Mouse (Mus musculus) cerebellum, adult 11 months (tissue): ENCODE results near the gene Cerk.
"Not testable (repeated sequence)": the region's sequence is repeated elsewhere in the genome, so short reads cannot be mapped to it uniquely, and the experiment has no call there.

Experiments
- DNase-seq: peaks from one replicate; pipeline ENCODE4 v3.0.0; 2022

The Cerk gene

DNA sequence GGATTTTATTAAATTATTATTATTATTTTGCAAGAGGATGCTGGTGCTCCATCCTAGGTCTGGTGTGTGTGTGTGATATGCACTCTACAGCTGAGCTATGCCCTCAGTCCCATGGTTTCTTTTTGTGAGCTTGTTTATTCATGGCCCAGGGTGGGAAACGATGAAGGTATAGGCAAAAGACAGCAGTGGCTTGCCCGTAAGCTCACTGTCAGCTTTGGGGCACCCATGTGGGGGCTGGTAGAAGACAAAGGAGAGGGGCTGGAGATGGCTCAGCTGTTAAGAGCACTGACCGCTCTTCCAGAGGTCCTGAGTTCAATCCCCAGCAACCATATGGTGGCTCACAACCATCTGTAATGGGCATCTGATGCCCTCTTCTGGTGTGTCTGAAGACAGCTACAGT lies 4.6 kb downstream of the Cerk start:
- DNase-seq: not testable (repeated sequence)

GRCm38 (mm10) chr15:86180427-86180826 lies 5.5 kb downstream of the Cerk start:
- DNase-seq: no peak

GRCm38 (mm10) chr15:86178594-86178993 lies 7.3 kb downstream of the Cerk start:
- no peak for DNase-seq

- peak; percentile 81 for DNase-seq
Measured at GRCm38 (mm10) chr15:86177703-86178251, 8.2 kb downstream of the Cerk start.

- no peak for DNase-seq
Measured at GRCm38 (mm10) chr15:86176771-86177702, 8.9 kb downstream of the Cerk start.

DNA sequence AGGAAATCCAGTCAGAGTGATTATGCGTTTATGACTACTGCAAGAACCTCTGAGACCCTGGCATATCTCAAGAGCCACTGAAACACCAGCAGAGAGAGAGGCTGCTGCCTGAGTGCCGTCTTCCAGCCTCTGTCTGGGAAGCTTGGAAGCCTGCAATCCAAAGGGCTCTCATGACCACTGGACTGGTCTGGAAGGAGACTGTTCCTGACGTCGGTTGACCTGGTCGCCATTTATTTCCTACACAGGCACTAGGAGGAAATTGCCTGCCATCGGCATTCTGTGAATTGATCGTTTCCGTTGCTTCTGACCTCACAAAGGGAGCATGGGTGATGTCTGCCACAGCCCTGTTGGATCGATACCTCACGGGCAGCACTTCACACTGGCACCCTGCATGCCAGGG lies 9.8 kb downstream of the Cerk start:
- DNase-seq: no peak

DNA sequence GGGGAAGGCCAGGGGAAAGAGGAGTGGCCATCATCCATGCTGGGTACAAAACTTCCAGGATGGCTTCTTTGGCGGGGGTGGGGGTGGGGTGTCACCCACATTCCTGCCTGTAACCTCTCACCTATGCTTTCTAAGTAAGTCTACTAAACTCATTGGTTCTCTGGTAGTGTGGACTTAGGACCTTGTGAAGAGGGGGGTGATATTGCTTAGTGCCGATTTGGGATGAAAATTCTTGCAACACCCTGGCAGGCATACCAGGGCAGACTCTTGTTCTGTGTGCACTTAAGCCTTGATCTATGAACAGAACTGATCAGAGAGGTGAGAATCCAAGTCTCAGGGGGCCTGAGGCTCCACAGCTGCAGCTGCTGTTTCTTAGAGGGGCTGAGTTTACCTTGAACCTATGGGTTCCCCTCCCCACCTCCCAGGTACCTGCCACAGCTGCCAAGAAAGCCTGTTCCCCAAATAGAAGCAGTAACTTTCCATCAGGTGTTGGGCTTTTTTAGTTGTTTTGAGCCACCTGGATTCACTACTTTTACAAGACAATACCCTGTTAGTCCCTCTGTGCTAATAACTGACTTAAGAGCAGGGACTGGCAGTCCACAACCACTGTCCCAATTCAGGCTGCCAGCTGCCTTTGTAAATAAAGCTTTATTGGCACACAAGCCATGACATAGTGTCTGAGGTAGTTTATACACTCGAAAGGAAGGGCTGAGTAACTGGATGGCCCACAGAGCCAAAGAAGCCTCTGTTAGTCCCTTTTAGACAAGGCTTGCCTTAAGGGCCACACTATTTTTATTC lies 10.5 kb downstream of the Cerk start:
- DNase-seq: no peak

DNA sequence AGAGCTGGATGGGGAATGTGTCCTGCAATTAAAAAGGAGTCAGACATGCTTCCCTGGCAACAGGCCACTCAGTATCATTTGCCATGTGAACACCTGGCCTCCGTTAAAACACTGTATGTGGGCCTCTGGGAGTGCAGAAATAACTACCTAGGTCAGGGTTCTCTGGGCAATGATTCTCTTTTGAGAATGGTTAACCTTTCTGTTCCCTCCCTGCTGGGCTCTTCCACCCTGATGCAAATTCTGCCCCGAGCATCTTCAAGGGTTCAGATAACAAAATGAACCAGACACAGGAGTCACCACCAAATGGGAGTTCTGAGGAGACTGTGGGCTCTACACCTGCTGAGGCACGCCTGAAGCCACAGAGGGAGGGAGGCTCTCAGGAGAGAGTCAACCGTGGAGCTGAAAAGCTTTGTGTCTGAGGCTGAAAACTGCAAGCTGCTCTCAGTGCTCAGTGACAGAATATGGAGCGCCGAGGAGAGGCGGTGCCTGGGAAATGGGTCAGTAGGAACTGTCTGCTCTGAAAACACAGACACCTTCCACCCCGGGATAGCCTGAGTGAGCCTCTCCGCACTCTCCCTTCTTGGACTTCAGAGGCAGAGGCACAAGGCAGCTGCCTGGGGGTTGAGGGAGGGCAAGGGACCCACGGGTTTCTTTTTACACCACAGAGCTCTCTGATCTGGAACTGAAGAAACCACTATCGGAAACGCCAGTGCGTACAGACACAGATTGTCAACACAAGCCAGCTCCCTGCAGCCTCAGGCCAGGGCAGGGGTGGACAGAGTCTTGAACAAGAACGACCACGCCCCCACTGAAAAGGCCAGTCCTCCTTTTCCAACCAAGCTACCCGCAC lies 12.6 kb downstream of the Cerk start:
- no peak for DNase-seq

- DNase-seq: no peak
Measured at GRCm38 (mm10) chr15:86172526-86172925, 13.4 kb downstream of the Cerk start.

GRCm38 (mm10) chr15:86172124-86172523 lies 13.8 kb downstream of the Cerk start:
- DNase-seq: no peak

DNA sequence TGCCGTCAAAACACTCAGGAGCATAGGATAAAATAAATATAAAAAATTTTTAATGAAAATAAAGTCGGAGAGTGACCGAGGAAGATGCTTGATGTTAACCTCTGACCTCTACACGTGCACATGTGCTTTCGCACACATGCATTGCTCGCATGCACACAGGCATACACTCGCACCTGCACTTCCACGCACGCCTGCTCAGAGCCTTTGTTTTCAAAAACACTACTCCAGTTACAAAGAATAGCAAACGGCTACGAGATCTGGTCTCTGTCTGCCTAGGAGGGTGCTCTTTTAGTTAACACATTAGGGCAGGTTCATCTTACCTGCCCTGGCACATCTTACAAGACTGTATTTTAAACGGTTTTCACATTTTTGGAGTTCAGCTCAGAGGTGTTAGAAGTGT lies 14.6 kb downstream of the Cerk start:
- no peak for DNase-seq

- no peak for DNase-seq
Measured at GRCm38 (mm10) chr15:86169817-86170110, 16.2 kb downstream of the Cerk start.

GRCm38 (mm10) chr15:86168941-86169816 lies 16.8 kb downstream of the Cerk start:
- no peak for DNase-seq

DNA sequence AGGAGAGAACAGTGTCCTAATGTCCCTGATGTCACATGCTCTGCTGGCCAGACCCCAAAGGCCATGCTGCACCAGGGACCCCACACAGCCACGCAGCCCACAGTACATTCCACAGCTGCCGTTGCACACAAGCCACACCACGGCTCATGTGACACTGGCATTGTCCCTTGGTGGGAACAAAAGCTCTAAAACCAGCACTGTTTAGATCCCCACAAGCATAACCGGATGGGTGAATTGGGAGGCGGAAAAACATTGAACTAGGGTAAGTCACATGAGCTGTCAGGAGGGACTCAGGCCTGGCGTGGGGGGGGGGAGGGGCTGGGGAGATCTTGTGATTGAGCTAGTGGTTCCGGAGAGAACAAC lies 17.5 kb downstream of the Cerk start:
- DNase-seq: no peak

GRCm38 (mm10) chr15:86167787-86168504 lies 18.0 kb downstream of the Cerk start:
- DNase-seq: no peak

GRCm38 (mm10) chr15:86167032-86167655 lies 18.8 kb downstream of the Cerk start:
- DNase-seq: peak; percentile 81

GRCm38 (mm10) chr15:86165811-86166590 lies 19.9 kb downstream of the Cerk start:
- DNase-seq: no peak

DNA sequence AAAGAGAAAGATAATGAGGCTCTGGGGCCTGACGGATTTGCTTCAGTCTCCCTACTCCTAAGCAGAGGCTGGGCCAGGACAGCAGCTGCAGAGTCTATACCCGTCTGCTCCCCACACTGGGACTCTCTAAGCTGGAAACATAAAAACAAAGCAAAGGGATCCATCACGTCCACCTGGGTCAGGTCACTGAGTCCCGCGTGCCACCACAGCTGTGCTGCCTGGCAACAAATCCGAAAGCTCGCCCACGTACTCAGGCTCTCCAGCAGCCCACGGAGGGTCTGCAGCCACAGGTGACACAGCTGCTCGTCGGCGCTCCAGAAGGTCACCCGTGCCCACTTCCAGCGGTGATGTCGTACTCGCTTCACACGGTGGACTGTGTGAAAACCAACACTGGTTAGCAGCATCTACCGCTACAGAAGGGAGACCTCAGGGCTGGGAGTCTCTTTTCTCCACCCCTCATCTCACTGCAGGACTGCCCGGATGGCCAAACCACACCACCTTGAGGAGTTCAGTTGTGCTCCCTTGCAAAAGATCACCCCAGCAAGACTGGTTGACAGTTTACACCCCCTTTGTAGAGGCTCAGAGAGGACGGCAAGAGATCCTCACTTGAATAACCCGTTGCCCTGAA lies 21.1 kb downstream of the Cerk start:
- no peak for DNase-seq

GRCm38 (mm10) chr15:86161800-86162199 lies 24.1 kb downstream of the Cerk start:
- DNase-seq: not testable (repeated sequence)
